Mouse (Mus musculus) bone marrow, adult 2 months (tissue): Measurements from ENCODE around the gene Skor1.

Source experiments
- CTCF ChIP-seq: fragments of 200-500 bp; IDR thresholded peaks from 2 replicates; pipeline ENCODE4 v1.5.1; 2011; ENCODE audit warnings: low read length, control low read depth; ENCODE audit not compliant: control insufficient read depth, insufficient read depth
- POLR2A ChIP-seq: fragments of 200-500 bp; IDR thresholded peaks from 2 replicates; pipeline ENCODE4 v1.6.1; 2011; ENCODE audit warnings: low read depth, mild to moderate bottlenecking, control low read depth, low read length, borderline replicate concordance; ENCODE audit not compliant: control insufficient read depth

DNA sequence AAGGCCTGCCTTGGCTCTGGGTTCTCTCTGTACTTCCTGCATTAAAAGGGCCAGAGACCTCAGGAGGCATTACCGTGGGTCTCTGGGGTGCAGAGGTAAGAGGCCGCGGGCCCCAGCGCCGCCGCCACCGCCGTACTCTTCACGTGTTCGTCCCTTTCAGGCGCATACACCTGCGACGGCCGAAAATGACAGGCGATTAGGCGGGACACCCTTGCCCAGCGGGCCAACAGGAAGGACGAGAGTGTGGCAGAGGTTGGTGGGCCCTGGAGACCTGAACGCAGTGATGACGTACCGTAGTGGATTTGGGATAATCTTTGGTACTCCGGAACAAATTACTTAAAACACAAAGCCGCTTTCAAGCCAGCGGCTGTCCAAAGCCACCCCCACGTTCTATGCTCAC is 5.5 kb downstream of the Skor1 start:
- TF ChIP-seq POLR2A (no peak), CTCF (no peak)
